Mouse (Mus musculus): ENCODE data around the gene Gltpd2.

The Gltpd2 gene

DNA sequence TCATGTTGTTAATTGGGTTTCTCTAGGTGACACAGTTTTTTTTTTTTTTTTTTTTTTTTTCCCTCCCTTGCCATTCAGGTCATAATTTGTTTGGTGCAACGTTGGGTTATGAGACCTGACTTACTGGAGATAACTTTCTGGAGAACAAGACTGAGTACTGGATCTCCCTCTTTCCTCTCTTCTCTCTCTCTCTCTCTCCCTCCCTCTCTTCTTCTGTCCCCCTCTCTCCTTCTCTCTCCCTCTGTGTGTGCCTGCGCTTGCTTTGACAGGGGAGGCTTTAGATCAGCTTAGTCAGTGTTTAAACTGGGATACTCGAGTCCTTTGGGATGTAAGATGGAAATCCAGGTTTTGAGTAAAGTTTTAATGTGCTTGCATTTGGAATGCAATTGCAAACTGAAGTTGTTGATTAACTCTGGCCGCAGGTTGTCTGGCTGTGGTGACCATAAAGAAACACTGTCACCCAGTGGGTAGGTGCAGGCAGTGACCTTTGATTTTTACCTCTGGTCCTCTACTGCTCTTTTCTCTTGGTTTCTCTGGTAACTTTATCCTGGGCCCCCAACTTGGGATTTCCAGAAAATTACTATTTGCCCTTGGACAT, 45.4 kb downstream of the Gltpd2 start:
- no peak for DNase-seq

GRCm38 (mm10) chr11:70566586-70566985, 47.6 kb downstream of the Gltpd2 start:
- no peak for DNase-seq

Data from cerebellum, adult 11-12 months (tissue).